Mouse (Mus musculus) ES-Bruce4 (cell line): ENCODE measurements around the gene Zfp993. TPM values are rescaled to one million over a fixed set of nuclear protein-coding genes. Genes with fewer than 3 reads are reported as not detected.
"Not testable (repeated sequence)": the region's sequence is repeated elsewhere in the genome, so short reads cannot be mapped to it uniquely, and the experiment has no call there.

ENCODE experiments used
- H3K27ac ChIP-seq: 2 replicates; pipeline ENCODE4 v1.5.1; 2012; ENCODE audit warnings: low read length, inconsistent platforms; ENCODE audit not compliant: insufficient read depth
- H3K27me3 ChIP-seq: 2 replicates; pipeline ENCODE4 v1.6.1; 2012; ENCODE audit warnings: mild to moderate bottlenecking, low read length, inconsistent platforms; ENCODE audit not compliant: control insufficient read depth, poor library complexity, insufficient read depth, severe bottlenecking
- H3K36me3 ChIP-seq: 2 replicates; pipeline ENCODE4 v1.6.1; 2012; ENCODE audit warnings: inconsistent platforms, mild to moderate bottlenecking, low read length, moderate library complexity; ENCODE audit not compliant: control insufficient read depth, poor library complexity, insufficient read depth, severe bottlenecking
- H3K4me1 ChIP-seq: one replicate; pipeline ENCODE4 v1.8.1; 2011; ENCODE audit warnings: low read length; ENCODE audit not compliant: control insufficient read depth, insufficient read depth
- H3K4me3 ChIP-seq: 2 replicates; pipeline ENCODE4 v1.5.1; 2011; ENCODE audit warnings: low read depth, mild to moderate bottlenecking, low read length
- H3K9ac ChIP-seq: 2 replicates; pipeline ENCODE4 v1.6.1; 2012; ENCODE audit warnings: low read depth, mild to moderate bottlenecking, inconsistent platforms; ENCODE audit not compliant: poor library complexity, severe bottlenecking
- H3K9me3 ChIP-seq: replicated peaks from 2 replicates; pipeline ENCODE4 v1.6.1; 2012; ENCODE audit warnings: mild to moderate bottlenecking, low read length, inconsistent platforms; ENCODE audit not compliant: control insufficient read depth, poor library complexity, insufficient read depth, severe bottlenecking
- polyA plus RNA-seq: library from polyadenylated mRNA; stranded (reverse); fragments of >200 nt; gene quantifications from 2 replicates; pipeline ENCODE4 v1.2.4, GENCODE M21; 2011; ENCODE audit warnings: low read depth; ENCODE audit not compliant: missing spikeins, insufficient read depth, insufficient read length

Gene Zfp993
- 93.9 and 97.5 TPM in 2 replicates for polyA plus RNA-seq

DNA sequence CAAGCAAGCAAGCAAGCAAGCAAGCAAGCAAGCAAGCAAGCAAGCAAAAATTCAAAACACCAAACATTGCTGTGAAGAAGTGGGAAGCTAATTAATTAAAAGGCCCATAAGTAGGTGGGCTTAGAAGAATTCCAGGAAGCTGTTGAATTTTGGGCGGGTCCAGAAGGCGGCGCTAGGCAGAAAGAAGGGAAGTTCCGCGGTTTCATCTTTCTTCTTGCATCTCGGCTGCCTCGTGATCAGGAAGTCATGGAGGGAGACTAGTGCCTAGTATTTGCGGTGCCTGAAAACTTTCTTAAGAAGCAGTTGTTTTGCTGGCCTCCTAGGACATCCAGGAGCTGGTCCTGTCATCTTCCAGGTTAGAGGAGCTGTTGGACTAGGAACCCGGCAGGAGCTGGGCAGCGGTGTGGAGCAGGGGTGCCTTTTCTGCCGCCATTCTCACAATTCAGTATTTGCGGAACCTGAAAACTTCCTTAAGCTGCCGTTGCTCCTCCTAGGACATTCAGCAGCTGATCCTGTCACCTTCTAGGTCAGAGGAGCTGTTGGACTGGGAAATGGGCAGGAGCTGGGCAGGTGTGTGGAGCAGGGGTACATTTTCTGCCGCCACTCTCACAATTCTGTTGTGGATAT, at the start of gene Zfp993:
Zfp993 (plus strand) TSS at position 188 of the 627 bp plus-strand sequence.
- not testable (repeated sequence) for H3K4me1 ChIP-seq, H3K36me3 ChIP-seq, H3K9ac ChIP-seq, H3K4me3 ChIP-seq, H3K27me3 ChIP-seq, H3K27ac ChIP-seq, H3K9me3 ChIP-seq

DNA sequence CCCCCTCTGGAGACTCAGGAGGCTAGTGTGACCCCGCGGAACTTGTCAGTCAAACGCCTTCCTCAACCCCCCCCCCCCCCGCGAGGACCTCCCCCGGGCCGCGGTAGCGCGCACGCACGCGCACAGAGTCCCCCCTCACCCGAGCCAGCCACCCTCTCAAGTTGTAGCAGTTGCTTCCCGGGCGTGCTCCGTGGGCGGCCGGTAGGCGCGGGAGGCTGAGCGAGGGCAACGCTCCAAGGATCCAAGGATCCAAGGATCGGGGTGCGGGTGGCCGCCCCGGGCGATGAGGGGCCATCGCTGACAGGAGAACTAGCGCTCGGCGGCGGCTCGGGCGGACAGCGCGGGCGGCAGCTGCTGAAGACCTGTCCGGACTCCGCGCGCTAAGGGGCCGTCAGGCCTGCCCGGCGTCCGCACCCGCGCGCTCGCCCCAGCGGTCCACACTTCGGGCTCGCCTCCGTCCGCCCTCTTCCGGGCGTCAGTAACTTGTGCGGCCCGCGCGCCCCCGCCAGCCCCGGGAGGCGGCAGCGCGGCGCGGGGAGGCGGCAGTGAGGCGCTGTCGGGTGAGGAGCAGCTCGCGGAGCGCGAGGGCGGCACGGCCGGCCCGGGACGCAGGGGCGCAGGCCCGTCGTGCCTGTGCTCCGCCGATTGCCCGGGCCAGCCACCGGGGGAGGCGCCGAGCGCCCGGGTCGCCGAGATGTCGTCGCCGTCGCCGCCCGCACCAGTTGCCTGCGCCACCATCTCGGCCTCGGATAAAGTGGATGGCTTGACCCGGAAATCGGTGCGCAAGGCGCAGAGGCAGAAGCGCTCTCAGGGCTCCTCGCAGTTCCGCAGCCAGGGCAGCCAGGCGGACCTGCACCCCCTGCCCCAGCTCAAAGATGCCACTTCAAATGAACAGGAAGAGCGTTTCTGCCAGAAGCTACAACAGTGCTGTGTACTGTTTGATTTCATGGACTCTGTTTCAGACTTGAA, 30.6 kb upstream of the Zfp993 start:
- H3K4me1 ChIP-seq, H3K27me3 ChIP-seq, H3K9me3 ChIP-seq, H3K27ac ChIP-seq, H3K9ac ChIP-seq, H3K36me3 ChIP-seq: not testable (repeated sequence)
- peak overlapping the region; percentile 48; the same call in 1 of the 2 replicates for H3K4me3 ChIP-seq

DNA sequence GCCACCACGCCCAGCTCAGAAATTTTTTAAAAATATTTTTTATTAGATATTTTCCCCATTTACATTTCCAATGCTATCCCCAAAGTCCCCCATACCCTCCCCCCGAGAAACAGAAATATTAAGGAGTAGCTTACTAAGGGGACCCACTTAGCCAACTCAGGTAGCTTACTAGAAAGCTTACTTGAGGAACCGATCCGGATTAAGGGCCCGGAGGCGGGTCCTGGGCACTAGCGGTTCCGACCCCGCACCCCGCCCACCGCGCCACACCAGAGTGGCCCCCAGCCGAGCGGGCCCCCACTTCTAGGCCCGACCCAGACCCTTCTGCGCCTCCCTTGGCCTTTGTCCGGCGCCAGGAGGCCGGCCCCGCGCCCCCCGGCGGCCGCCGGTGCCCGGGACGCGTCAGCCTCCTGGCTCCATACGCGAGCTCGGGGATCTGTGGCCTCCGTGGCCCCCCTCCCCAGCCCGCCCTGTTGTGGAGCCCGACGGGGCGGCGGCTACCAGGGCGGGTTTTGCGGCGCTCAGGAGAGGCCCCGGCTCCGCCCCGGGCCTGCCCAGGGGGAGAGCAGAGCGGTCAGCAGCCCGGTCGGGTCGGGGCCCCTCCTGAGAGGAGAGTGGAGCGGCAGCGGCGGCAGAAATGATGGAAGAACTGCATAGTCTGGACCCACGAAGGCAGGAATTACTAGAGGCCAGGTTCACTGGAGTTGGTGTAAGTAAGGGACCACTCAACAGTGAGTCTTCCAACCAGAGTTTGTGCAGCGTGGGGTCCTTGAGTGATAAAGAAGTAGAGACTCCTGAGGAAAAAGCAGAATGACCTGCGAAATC, 7.0 kb upstream of the Zfp993 start:
- H3K27me3 ChIP-seq, H3K4me1 ChIP-seq, H3K9me3 ChIP-seq, H3K27ac ChIP-seq, H3K36me3 ChIP-seq: not testable (repeated sequence)
- H3K9ac ChIP-seq, result peak overlapping the region; percentile 18; the same call in 1 of the 2 replicates
- peak overlapping the region; percentile 34 for H3K4me3 ChIP-seq

DNA sequence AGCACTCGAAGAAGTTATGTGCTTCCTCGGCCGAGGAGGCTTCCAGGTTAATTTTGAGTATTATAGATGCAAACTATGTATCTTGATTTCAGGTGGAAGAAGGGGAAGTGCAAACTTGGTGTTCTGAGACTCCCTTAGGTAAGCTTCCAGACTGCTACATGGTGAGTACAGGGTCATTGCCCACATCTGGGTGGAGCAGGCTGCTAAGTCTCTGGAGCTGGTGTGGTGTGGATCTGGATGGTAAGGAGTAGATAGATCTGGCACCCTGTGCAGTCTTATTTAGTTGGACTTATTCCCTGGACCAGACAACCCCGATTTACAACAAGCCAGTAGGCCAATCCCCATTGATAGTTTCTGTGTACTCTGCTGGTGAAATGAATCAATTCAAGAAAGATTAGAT, 33.6 kb downstream of the Zfp993 start:
- H3K36me3 ChIP-seq, H3K4me1 ChIP-seq, H3K9me3 ChIP-seq, H3K27ac ChIP-seq, H3K27me3 ChIP-seq, H3K9ac ChIP-seq, H3K4me3 ChIP-seq: not testable (repeated sequence)

DNA sequence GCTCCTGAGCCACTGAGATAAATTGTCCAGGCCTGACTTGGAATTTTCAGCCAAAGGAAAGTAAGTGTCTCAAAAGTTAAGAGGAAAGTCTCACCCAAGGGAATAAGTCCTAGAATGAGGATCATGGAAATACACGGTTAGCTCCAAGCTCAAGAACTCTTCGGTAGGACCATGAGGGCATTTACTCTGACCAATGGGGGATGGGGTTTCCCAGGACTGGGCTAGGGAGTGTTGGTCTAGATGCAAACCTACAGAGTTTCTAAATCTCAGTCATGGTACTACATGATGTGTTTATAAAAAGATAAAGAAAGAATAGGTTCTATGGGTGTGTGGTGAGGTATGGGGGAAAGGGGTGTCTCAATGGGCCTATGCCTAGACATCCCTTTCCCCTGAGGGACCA, 38.9 kb downstream of the Zfp993 start:
- not testable (repeated sequence) for H3K4me3 ChIP-seq, H3K27ac ChIP-seq, H3K4me1 ChIP-seq, H3K27me3 ChIP-seq, H3K36me3 ChIP-seq, H3K9ac ChIP-seq, H3K9me3 ChIP-seq

DNA sequence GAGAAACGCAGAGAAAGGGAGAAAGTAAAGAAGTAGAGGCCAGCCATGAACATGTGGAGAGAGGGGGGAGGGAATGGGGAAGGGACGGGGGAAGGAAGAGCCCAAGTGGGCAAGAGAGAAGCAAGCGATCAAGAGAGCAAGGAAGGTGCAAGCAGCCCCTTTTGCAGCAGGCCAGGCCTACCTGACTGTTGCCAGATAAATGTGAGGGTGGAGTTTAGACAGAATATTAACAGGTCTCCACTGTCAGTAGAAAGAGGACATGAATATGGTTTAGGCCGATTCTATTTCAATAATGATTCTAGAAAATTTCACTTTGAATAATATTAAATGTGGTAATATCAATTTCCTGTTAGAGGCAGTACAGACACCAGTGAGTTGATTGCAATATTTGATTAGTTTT, 39.4 kb downstream of the Zfp993 start:
- H3K27ac ChIP-seq, H3K27me3 ChIP-seq, H3K4me3 ChIP-seq, H3K4me1 ChIP-seq, H3K9me3 ChIP-seq, H3K9ac ChIP-seq, H3K36me3 ChIP-seq: not testable (repeated sequence)

DNA sequence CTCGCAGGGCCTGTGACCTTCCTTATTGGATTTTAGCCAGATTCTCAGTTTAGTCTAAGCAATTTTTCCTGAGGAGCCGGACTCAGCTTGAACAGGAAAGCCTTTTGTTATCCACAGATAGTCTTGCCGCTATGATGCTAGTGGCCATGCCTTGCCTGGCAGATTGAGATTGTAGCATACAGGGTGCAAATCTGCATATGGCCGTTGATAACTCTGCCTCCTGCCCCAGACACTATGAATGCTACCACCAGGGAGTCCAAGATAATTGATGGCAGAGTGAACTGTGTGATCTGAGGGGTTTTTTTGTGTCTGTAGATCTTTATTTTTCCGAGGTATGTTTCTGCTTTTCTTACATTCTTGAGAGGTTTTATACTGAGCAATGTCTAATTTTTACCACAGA, 39.9 kb downstream of the Zfp993 start:
- H3K9me3 ChIP-seq, H3K9ac ChIP-seq, H3K36me3 ChIP-seq, H3K4me1 ChIP-seq, H3K4me3 ChIP-seq, H3K27me3 ChIP-seq, H3K27ac ChIP-seq: not testable (repeated sequence)
